Mouse (Mus musculus): ENCODE results near the gene Tmem182. TPM values are rescaled to one million over a fixed set of nuclear protein-coding genes. Genes with fewer than 3 reads are reported as not detected.

Gene Tmem182
- polyA plus RNA-seq (2017; shearing (Covaris generic)), result not detected

DNA sequence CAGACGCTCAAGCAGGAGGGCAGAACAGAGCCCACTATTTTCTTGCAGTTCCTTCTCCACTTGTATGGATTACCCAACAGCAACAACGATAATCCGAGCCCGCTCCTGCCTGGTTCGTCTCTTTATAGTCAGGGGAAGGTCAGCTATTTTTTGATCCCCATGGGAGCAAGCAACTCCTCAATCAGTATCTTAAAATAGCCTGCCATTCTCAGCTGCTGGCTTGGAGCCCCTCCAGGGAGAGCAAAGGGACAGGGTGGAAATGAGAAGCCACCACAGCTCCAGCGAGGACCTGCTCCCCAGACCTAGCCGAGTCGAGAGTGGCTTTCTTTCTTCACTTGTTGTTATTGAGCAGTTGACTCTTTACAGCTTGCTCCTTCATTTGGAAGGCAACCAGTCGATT lies at the start of gene Tmem182:
TSS of gene Tmem182 (plus strand) at position 251 of the 400 bp plus-strand sequence.

DNA sequence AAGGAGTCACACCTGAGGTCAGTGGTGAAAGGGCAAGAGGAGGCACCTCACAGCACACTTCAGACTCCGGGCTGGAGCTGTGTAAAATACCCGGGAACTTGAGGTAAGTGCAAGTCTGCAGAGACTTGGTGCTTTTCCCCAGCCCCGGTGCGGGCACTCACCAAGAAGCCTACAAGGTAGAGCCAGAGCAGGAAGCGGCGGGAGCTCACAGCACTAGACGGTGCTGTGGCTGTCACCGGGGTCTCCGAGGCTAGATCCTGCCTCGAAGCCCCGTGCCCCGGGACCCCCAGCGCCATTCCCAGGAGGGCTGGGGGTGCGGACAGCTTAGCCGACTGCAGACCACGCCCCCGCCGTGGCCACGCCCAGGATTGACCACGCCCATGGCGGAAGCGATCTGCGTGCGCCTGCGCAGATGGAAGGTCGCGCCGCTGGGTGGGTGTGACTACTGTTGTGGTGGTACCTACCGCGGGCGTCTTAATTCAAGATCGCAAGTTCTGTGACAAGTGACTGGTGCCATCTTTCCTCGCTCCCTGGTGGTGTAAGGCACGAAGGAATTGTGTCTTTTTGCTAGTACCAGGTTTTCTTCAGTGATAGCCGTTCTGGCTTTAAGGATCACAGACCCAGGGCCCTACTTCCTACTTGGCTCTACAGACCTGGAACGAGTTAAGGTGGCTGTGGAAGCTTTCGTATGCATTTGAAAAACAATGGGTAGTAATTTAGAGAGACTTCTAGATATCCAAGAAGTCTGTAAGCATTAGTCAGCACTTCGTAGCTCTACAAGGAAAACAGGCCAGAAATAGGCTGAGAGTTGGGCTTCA lies 14.9 kb upstream of the Tmem182 start, which contains the start of gene Mfsd9:
TSS of gene Mfsd9 (minus strand) at position 364 of the 818 bp plus-strand sequence.

Other genes starting within 250 kb of the Tmem182 start
- not detected for gene Slc9a4, start 225.5 kb upstream of the Tmem182 start, polyA plus RNA-seq (2017; shearing (Covaris generic))
- gene Slc9a2, start 125.0 kb upstream of the Tmem182 start, polyA plus RNA-seq (2017; shearing (Covaris generic)), result not detected
- gene Mfsd9, start 14.9 kb upstream of the Tmem182 start, polyA plus RNA-seq (2017; shearing (Covaris generic)), result 3.3 TPM